Mouse (Mus musculus): ENCODE measurements around the gene Tcf15.
A peak's percentile ranks its signal among the peaks of the same experiment; 100 is the strongest.

The Tcf15 gene

DNA sequence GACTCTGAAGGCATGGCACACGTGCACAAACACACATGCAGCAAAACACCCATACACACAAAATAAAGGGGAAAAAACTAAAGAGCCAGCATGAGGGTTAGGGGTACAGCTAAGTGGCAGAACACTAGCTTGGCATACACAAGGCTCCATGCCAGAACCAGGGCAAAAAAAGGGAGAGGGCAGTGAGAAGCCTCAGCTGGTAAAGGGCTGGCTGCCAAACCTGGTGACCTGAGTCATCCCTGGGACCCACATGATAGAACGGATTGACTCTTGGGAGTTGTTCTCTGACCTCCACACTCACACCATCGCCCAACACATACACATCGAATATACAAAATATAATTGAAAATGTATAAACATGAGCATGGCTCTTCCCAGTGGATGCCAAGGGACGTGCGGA lies 33.3 kb downstream of the Tcf15 start:
- DNase-seq, result no peak

DNA sequence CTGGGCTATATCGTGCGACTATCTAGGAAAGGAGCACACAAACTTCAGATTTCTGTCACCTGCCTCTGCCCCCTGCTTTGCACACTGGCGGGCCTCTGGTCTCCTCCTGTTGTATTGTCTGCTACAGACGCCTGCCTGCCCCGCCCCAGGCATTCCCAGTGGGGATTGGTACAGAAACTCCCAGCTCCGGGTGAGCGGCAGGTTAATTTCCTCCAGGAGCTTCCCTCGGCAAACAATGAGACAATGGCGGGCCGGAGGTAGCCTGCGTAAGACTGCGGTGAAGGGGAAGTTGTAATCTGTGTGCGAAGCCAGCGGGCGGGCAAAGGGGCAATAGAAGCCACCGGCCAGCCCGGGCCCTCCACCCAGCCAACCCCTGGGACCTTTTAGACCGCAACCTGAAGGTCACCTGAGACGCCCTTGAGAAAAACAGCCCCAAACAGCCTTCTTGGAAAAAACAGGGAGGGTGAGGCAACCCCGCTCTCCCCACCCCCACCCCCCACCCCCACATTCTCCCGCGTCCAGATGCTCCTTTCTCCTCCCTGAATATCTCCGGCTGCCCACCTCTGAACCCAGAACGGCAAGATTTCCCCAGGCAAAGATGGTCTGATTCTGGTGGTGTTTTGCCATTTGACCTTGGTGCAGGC lies 33.9 kb downstream of the Tcf15 start:
- DNase-seq, result peak; percentile 77

DNA sequence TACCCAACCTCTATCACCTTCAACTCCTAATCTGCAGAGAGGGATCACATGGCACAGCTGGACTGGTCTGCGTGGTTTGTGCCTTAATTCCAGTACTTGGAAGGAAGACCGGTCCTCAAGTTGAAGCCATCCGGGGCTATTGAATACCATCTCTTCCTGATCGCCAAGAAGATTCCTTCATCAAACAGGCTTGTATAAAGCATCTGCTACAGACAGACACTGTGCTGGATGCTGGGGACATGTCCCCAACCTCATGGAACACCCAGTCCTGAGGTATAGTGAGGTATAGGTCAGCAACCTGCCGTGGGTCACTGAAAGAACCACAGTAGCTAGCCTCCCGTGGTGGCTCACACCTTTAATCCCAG lies 34.4 kb downstream of the Tcf15 start:
- no peak for DNase-seq

DNA sequence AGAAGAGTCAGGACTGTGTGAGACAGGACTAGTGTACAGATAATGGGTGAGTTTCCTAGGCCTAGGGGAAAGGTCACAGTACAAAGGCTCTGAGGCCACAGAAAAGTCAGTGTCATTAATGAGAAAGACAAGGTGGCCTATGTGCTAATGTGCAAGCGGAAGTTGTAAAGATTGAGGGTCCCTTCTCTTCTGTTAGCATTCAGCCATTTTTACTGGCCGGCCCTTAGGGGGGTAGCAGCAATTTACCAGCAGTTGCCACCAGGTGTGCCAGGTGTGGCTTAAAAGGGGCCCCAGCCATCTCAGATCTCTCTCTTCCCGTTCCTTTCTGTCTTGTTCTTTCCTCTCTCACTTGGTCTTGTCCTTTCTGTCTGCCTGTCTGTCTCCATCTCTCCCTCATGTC lies 35.0 kb downstream of the Tcf15 start:
- no peak for DNase-seq

DNA sequence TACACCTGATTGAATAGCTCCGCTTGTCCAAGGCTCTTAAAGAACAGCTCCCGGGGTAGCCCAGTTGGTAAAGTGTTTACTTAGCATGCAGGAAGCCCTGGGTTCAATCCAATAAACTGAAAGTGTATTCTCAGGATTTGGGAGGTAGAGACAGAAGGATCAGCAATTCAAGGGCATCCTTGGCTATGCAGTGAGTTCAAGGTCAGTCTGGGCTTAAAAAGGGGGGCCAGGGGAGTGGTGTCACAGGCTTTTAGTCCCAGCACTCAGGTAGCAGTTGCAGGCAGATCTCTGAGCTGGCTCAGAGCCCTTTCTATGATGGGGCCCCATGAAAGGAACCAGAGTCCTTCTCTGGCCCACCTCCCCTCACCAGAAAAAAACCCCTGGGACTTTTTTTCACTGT lies 35.9 kb downstream of the Tcf15 start:
- DNase-seq, result no peak

DNA sequence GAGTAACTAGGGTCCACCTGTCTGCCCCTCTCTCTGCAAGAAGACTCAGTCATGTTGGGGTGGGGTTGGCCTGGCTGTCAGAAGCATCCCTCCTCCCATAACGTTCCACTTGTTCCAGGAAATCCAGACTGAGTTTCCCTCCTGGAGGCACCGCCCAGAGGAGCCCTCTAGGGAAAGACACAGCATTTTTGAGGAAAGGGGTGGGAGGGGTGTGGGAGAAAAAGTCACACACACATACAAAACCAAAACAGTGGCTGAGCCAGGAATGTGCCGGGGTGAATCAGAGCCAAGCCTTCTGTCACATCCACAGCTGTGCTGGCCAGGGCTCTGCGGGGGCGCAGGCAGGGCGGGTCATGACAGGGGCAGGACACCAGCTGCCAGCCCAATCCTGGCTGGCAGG lies 37.0 kb downstream of the Tcf15 start:
- DNase-seq, result peak; percentile 91

DNA sequence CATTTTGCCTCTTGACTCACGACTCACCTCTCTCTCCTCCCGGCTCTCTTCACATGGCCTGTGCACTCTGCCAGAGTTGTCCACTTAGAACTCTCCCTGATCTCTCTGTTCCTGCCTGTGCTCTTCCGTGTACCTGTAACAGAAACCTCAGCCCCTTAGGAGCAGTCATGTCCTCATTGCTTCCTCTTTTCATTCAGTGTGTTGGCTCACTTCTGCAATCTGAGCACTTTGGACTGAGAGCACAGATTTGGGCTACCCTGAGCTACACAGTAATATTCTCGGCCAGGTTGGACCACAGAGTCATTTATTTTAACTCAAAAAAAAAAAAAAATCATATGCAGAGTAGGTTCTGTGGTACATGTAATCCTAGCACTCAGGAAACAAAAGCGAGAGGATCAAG lies 43.8 kb downstream of the Tcf15 start:
- no peak for DNase-seq

DNA sequence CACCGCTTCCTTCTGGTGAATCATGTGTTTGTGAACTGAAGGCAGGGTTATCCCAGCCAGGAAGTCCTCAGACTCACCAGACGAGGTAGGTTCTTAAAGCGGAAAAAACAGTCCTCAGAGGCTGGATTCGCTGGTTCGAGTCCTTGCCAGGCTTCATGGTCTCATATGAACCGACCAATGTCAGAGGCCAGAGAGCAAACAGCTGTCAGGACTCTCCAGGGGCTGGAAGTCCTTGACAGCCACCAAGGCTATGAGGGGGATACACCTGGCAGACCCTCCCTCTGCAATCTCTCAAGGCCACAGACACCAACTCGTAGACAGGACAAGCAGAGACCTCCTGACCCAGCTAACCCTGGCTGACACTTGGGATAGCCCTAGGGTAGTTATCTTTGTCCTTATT lies 45.9 kb downstream of the Tcf15 start:
- DNase-seq, result no peak

DNA sequence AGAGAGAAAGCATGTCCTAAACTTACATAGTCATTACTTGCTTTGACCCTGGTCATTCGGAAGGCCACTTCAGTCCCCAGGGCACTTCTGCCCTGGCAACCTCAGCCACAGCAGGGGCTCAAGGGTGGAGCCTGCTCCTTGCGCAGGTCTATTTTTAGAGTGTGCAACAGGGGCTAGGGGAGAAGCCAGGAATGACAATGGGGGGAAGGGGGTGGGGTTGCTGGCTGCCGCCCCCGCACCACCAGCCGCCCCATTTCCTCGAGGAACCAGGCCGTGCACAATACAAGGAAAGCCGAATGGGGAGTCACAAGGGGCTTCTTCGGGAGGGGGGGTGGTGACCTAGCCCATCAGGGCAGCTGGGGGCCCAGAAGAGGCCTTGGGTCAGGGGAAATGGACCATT lies 46.3 kb downstream of the Tcf15 start:
- DNase-seq, result peak; percentile 43

DNA sequence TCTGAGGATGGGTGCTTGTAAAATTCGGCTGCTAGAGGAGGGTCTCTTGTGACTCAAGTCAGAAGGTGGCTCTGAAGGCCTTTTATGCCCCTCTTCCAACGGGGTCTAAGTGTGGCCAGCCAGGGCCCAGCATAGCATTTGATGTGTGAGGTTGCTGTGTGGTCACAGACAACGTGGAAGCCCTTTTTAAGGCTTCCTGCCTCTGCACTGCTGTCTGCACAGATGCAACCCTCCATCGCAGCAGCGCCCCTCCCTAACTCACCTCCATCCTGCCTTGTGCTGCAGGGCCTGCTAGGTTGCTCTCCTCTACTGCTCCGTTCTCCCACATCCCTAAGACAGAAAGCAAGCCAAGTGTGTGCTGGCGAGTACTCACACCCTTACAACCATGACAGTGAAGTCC lies 46.8 kb downstream of the Tcf15 start:
- no peak for DNase-seq

DNA sequence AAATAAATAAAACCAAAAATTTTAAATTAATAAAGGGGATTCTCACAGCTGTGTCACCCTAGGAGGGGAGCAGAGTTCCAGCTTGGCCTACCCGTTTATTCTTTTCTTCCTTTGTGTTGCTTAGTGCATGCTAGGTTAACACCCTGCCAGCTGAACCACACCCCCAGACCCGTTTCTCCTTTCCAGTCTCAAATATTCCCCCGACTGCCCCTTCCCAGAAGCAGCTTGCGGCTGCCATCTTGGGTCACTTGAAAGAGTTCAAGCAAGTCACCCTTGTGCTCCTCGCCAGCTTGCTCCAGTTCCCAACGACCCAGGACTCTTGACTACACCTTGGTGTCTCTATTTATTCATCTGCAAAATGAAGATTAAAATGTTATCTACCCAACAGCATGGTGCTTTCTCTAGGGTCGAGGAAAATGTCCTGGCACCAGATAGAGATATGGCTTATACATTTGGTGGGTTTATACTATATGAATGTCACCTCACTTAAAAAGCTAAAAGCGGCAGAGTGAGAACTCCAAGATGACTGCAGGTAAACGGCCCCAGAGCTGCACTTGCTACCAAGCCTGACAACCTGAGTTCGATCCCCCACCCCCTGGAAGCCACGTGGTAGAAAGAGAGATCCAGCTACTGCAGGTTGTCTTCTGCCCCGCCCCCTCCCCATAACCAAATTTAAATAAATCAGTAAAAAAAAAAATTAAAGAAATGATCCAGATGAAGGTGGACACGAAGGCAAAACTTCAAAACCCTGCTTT lies 49.4 kb downstream of the Tcf15 start:
- DNase-seq, result no peak

DNA sequence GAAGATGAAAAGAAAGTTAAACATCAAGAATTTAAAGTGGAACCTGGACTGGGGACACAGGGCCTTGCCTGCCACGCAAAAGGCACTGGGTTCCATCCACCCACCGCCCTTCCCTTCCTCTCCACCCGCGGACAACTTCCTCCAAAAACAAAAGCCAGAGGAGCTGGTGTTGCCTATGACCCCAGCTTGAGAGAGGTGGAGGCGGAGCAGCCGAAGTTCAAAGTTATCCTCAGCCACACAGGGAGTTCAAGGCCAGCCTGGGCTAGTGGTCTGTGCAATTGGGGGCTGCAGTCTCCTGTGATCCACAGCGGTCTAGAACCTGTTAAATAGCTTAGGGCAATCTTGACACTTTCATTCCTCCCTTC lies 50.0 kb downstream of the Tcf15 start:
- DNase-seq, result no peak

DNA sequence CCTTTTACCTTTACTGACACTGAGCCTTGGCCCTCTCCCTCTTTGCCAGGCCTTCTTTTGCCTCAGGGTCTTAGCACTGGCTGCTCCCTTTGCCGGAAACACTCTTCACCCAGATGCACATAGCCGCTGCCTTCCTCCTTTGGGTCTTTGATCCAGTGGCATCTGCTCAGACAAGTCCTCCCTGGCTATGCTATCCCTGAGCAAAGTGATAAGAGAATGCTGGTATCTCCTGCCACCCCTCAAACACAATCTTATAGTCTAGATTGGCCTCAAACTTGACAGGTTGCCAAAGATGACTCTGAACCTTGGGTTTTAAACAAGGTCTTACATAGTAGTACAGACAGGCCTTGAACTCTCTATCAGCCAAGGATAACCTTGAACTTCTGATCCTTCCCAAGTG lies 51.2 kb downstream of the Tcf15 start:
- DNase-seq, result no peak

DNA sequence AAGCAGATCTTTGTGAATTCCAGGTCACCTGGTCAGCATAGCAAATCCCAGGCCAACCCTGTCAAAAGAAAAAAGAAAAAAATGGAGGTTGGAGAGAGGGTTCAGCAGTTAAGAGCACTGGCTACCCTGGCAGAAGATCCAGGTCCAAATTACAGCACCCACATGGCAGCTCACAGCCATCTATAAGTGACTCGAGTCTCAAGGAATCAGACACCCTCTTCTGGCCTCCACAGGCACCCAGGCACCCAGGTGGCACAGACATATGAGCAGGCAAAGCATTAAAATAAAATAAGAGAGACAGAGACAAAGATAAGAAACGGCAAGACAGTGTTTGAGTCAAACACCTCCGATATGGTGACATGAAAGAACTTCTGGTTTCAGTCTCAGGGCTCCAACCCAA lies 53.5 kb downstream of the Tcf15 start:
- DNase-seq, result no peak

DNA sequence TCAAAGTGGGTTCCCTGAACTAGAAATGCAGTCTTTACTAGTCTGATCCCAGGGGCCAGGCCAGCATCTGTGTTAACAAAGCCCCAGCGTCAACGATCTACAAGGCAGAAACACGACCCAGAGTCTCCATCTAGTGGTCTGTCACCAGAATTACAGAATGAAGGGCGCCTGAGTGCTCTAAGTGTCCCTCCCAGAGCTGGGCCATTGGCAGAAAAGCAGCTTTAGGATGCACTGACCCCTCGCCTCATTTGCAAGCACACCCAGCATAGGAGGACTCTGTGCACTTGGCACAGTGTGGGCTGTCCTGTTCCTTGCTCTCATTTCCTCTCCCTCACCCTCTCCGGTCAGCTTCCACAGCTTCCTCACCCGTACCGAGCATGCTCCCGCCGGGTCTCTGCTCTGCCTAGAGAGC lies 53.9 kb downstream of the Tcf15 start:
- DNase-seq, result peak; percentile 72

Data from kidney, postnatal 10 days (tissue).